Mouse (Mus musculus) adipocyte (in vitro differentiated cells): ENCODE measurements around the gene Ovca2.
A peak's percentile ranks its signal among the peaks of the same experiment; 100 is the strongest.
"Not testable (repeated sequence)": the region's sequence is repeated elsewhere in the genome, so short reads cannot be mapped to it uniquely, and the experiment has no call there.

Source experiments
- DNase-seq: peaks from one replicate; pipeline ENCODE4 v3.0.0-alpha.2; 2016; ENCODE audit warnings: low spot score

Ovca2 gene

GRCm38 (mm10) chr11:75194850-75195461, 16.3 kb upstream of the Ovca2 start:
- no peak for DNase-seq

- DNase-seq: no peak
Observed at GRCm38 (mm10) chr11:75194121-75194849, 15.7 kb upstream of the Ovca2 start.

GRCm38 (mm10) chr11:75193256-75194071, 14.8 kb upstream of the Ovca2 start, which contains the start of gene Rtn4rl1:
TSS of gene Rtn4rl1 (plus strand) at chr11:75193783.
- no peak for DNase-seq

- peak; percentile 87 for DNase-seq
Observed at GRCm38 (mm10) chr11:75192336-75193214, 13.9 kb upstream of the Ovca2 start.

- DNase-seq: no peak
Observed at GRCm38 (mm10) chr11:75191841-75192240, 13.2 kb upstream of the Ovca2 start.

GRCm38 (mm10) chr11:75190905-75191441, 12.3 kb upstream of the Ovca2 start, which contains the start of gene Dph1:
TSS of gene Dph1 (minus strand) at chr11:75191241.
- no peak for DNase-seq

GRCm38 (mm10) chr11:75190371-75190724, 11.7 kb upstream of the Ovca2 start:
- DNase-seq: peak; percentile 86

GRCm38 (mm10) chr11:75189713-75190370, 11.2 kb upstream of the Ovca2 start:
- no peak for DNase-seq

GRCm38 (mm10) chr11:75184986-75185385, 6.4 kb upstream of the Ovca2 start:
- no peak for DNase-seq

GRCm38 (mm10) chr11:75184573-75184972, 5.9 kb upstream of the Ovca2 start:
- no peak for DNase-seq

- no peak for DNase-seq
Observed at GRCm38 (mm10) chr11:75183917-75184570, 5.4 kb upstream of the Ovca2 start.

- no peak for DNase-seq
Observed at GRCm38 (mm10) chr11:75178011-75178410, 624 bp downstream of the Ovca2 start.

GRCm38 (mm10) chr11:75174574-75174973, 4.1 kb downstream of the Ovca2 start:
- not testable (repeated sequence) for DNase-seq

- DNase-seq: no peak
Observed at GRCm38 (mm10) chr11:75173799-75174165, 4.9 kb downstream of the Ovca2 start.

GRCm38 (mm10) chr11:75173095-75173798, 5.4 kb downstream of the Ovca2 start:
- DNase-seq: peak; percentile 47

- DNase-seq: no peak
Observed at GRCm38 (mm10) chr11:75172151-75173094, 6.2 kb downstream of the Ovca2 start.

- DNase-seq: no peak
Observed at GRCm38 (mm10) chr11:75171186-75171865, 7.3 kb downstream of the Ovca2 start.

GRCm38 (mm10) chr11:75170136-75170751, 8.4 kb downstream of the Ovca2 start:
- peak; percentile 94 for DNase-seq
